Mouse (Mus musculus): ENCODE results near the gene Emilin3.
"Not testable (repeated sequence)": the region's sequence is repeated elsewhere in the genome, so short reads cannot be mapped to it uniquely, and the experiment has no call there.

DNA sequence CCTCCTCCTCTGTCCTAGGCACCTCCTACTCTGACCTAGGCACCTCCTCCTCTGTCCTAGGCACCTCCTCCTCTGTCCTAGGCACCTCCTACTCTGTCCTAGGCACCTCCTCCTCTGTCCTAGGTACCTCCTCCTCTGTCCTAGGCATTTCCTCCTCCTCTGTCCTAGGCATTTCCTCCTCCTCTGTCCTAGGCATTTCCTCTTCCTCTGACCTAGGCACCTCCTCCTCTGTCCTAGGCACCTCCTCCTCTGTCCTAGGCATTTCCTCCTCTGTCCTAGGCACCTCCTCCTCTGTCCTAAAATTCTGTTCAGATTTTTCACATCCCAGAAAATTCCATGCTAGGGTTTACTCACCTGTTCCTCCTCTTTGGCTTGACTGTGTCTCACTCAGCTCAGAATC, 45.7 kb upstream of the Emilin3 start:
- not testable (repeated sequence) for TF ChIP-seq CTCF (IDR thresholded peaks at IDR 0.05; ENCODE audit: extremely low read depth, insufficient read depth, insufficient read length, insufficient replicate concordance); POLR2A (IDR thresholded peaks at IDR 0.05; ENCODE audit: low read depth, low read length)
